Mouse (Mus musculus): Measurements from ENCODE around the gene Lpin2. TPM values are rescaled to one million over a fixed set of nuclear protein-coding genes. Genes with fewer than 3 reads are reported as not detected.

Gene Lpin2
- 1 to 10 TPM in 1 of 2 experiments, under 1 TPM in 1; 0.99 to 9.5 TPM for polyA plus RNA-seq (2012; fragmentation: generic; extraction: Trizol)

DNA sequence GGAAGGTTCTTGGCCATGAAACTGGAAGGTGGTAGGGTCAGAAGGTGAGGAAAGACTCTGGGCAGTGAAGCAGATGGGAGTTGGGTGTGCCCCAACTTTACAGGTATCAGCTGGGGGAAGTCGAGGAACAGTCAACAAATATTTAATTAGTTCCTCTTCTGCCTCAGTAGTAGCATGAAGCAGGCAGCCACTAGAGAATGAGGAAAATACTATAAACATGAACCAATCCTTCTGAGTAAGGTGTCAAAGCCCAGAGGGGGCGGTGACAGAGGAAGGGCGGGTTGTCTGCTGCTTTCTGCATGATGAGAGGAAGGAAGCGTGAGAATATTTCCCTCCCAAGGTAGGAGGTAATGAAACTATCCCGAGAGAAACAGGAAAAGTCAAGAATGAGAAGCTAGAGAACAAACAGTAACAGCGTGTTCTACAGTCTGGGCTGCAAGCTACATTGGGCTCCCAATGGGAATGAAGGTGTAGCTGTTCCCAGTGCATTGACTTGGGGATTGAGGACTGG is at the start of gene Lpin2:
TSS of gene Lpin2 (plus strand) at position 350 of the 511 bp plus-strand sequence.

Other genes with a start within 250 kb of the Lpin2 start
- 1 to 10 TPM in 1 of 2 experiments, under 1 TPM in 1; 0.08 to 1.3 TPM for gene Myom1, start 179.9 kb upstream of the Lpin2 start, polyA plus RNA-seq (2012; fragmentation: generic; extraction: Trizol)
- 100 to 1,000 TPM; 396 to 444 TPM for gene Myl12a, start 179.7 kb upstream of the Lpin2 start, polyA plus RNA-seq (2012; fragmentation: generic; extraction: Trizol)
- gene Emilin2, start 129.4 kb downstream of the Lpin2 start, polyA plus RNA-seq (2012; fragmentation: generic; extraction: Trizol), result 10 to 100 TPM in 1 of 2 experiments, 1 to 10 TPM in 1; 5.5 to 25.9 TPM